Mouse (Mus musculus): Measurements from ENCODE around the gene Tor4a. TPM values are rescaled to one million over a fixed set of nuclear protein-coding genes. Genes with fewer than 3 reads are reported as not detected.
A peak's percentile ranks its signal among the peaks of the same experiment; 100 is the strongest.

Tor4a gene
- polyA plus RNA-seq, 1 experiment, result 21.8 TPM

DNA sequence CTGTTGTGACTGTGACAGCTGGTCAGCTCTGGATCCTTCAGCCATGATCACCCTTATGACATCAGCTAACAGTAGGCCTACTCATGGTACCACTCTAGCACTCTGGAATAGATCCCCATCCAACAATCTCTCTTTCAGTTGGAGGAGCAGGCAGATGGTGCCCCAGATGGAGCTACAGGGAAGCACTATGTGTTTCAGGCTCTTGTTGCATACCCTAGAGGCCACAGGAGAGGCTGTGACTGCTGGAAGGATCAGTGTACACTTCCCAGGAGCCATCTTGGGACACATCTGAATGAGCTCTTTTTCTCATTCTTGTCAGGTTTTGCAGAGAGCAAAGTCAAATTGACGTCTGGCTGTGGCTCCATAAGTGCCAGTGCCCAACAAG, 24.9 kb downstream of the Tor4a start:
- DNase-seq, result no peak
- Histone ChIP-seq H3K4me1 (ENCODE audit: control insufficient read depth, insufficient read depth, low read length) (peaks cover 27% of the 10 kb centered on the region), H3K27me3 (replicated peaks; ENCODE audit: control insufficient read depth, insufficient read depth, low read length) (no peaks in the 10 kb centered on the region), H3K36me3 (ENCODE audit: control insufficient read depth, insufficient read depth, low read length) (no peaks in the 10 kb centered on the region), H3K4me3 (ENCODE audit: insufficient read depth, low read depth, low read length) (no peak overlapping the region), H3K27ac (ENCODE audit: insufficient read depth, low read depth, low read length) (no peak overlapping the region)
- TF ChIP-seq POLR2A (IDR thresholded peaks at IDR 0.05; ENCODE audit: low read depth, low read length) (no peak), CTCF (conservative IDR thresholded peaks at IDR 0.05; ENCODE audit: insufficient read depth, insufficient read length, low read depth, low read length) (no peak)
- WGBS, result 59% methylated on average over 1 of the region's 1 CpGs

DNA sequence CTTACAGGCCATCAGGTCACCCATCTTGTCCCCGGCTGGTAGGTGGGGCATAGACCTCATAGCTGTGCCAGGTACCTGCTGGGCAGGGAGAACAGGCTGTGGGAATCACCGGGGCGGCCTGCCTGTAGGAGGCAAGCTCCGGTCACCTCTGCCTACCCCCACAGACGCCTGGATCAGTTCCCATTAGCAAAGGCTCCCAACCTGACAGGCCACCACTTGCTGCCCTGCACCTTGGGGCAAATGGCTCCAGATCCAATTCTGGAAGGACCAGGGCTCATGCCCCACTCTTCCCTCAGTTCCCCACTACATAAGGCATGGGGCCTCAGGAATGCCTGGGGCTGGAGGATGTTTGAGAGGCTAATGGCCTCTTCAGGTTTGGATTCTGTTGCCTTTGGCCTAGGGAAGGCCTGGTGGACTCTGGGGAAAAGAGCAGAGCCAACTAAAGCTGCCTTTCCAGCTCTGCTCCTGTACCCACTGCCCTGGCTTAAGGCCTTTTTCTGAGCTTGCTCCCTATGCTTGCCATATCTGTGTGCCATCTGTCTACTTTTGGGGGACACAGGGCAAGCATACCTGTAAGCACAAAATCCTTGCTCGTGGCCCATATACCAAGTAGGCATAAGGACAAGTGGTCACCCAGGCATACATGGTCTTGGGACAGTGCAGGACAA, 25.5 kb downstream of the Tor4a start:
- no peak for TF ChIP-seq POLR2A (IDR thresholded peaks at IDR 0.05; ENCODE audit: low read depth, low read length)
- no peak for TF ChIP-seq CTCF (conservative IDR thresholded peaks at IDR 0.05; ENCODE audit: insufficient read depth, insufficient read length, low read depth, low read length)
- H3K4me1 ChIP-seq (ENCODE audit: control insufficient read depth, insufficient read depth, low read length), result peaks cover 25% of the 10 kb centered on the region
- WGBS, result 79% methylated on average over 6 of the region's 6 CpGs
- H3K4me3 ChIP-seq (ENCODE audit: insufficient read depth, low read depth, low read length), result no peak overlapping the region
- no peak overlapping the region for H3K27ac ChIP-seq (ENCODE audit: insufficient read depth, low read depth, low read length)
- H3K36me3 ChIP-seq (ENCODE audit: control insufficient read depth, insufficient read depth, low read length), result no peaks in the 10 kb centered on the region
- DNase-seq, result no peak
- no peaks in the 10 kb centered on the region for H3K27me3 ChIP-seq (replicated peaks; ENCODE audit: control insufficient read depth, insufficient read depth, low read length)

- no peak overlapping the region for H3K4me3 ChIP-seq (ENCODE audit: insufficient read depth, low read depth, low read length)
- H3K4me1 ChIP-seq (ENCODE audit: control insufficient read depth, insufficient read depth, low read length), result peaks cover 18% of the 10 kb centered on the region
- no peak for TF ChIP-seq CTCF (conservative IDR thresholded peaks at IDR 0.05; ENCODE audit: insufficient read depth, insufficient read length, low read depth, low read length)
- TF ChIP-seq POLR2A (IDR thresholded peaks at IDR 0.05; ENCODE audit: low read depth, low read length), result no peak
- no peak overlapping the region for H3K27ac ChIP-seq (ENCODE audit: insufficient read depth, low read depth, low read length)
- H3K36me3 ChIP-seq (ENCODE audit: control insufficient read depth, insufficient read depth, low read length), result no peaks in the 10 kb centered on the region
- no peak for DNase-seq
- no peaks in the 10 kb centered on the region for H3K27me3 ChIP-seq (replicated peaks; ENCODE audit: control insufficient read depth, insufficient read depth, low read length)
- 59% methylated on average over 10 of the region's 10 CpGs for WGBS
Observed at GRCm38 (mm10) chr2:25170326-25171100, 26.2 kb downstream of the Tor4a start.

- Histone ChIP-seq H3K36me3 (ENCODE audit: control insufficient read depth, insufficient read depth, low read length) (no peaks in the 10 kb centered on the region), H3K4me3 (ENCODE audit: insufficient read depth, low read depth, low read length) (no peak overlapping the region), H3K4me1 (ENCODE audit: control insufficient read depth, insufficient read depth, low read length) (peaks cover 14% of the 10 kb centered on the region), H3K27ac (ENCODE audit: insufficient read depth, low read depth, low read length) (no peak overlapping the region), H3K27me3 (replicated peaks; ENCODE audit: control insufficient read depth, insufficient read depth, low read length) (no peaks in the 10 kb centered on the region)
- WGBS, result 55% methylated on average over 5 of the region's 5 CpGs
- no peak for DNase-seq
- no peak for TF ChIP-seq CTCF (conservative IDR thresholded peaks at IDR 0.05; ENCODE audit: insufficient read depth, insufficient read length, low read depth, low read length)
- no peak for TF ChIP-seq POLR2A (IDR thresholded peaks at IDR 0.05; ENCODE audit: low read depth, low read length)
Observed at GRCm38 (mm10) chr2:25169778-25170177, 26.9 kb downstream of the Tor4a start.

- Histone ChIP-seq H3K27ac (ENCODE audit: insufficient read depth, low read depth, low read length) (no peak overlapping the region), H3K27me3 (replicated peaks; ENCODE audit: control insufficient read depth, insufficient read depth, low read length) (no peaks in the 10 kb centered on the region), H3K4me3 (ENCODE audit: insufficient read depth, low read depth, low read length) (no peak overlapping the region), H3K36me3 (ENCODE audit: control insufficient read depth, insufficient read depth, low read length) (no peaks in the 10 kb centered on the region), H3K4me1 (ENCODE audit: control insufficient read depth, insufficient read depth, low read length) (peaks cover 8% of the 10 kb centered on the region; the same call in 1 of the 2 replicates)
- no peak for TF ChIP-seq POLR2A (IDR thresholded peaks at IDR 0.05; ENCODE audit: low read depth, low read length)
- TF ChIP-seq CTCF (conservative IDR thresholded peaks at IDR 0.05; ENCODE audit: insufficient read depth, insufficient read length, low read depth, low read length), result no peak
- no peak for DNase-seq
- WGBS, result 31% methylated on average over 2 of the region's 2 CpGs
Observed at GRCm38 (mm10) chr2:25168665-25168978, 28.1 kb downstream of the Tor4a start.

- Histone ChIP-seq H3K27ac (ENCODE audit: insufficient read depth, low read depth, low read length) (no peak overlapping the region), H3K27me3 (replicated peaks; ENCODE audit: control insufficient read depth, insufficient read depth, low read length) (no peaks in the 10 kb centered on the region), H3K36me3 (ENCODE audit: control insufficient read depth, insufficient read depth, low read length) (no peaks in the 10 kb centered on the region), H3K4me1 (ENCODE audit: control insufficient read depth, insufficient read depth, low read length) (peaks cover 10% of the 10 kb centered on the region; the same call in 1 of the 2 replicates), H3K4me3 (ENCODE audit: insufficient read depth, low read depth, low read length) (peak overlapping the region; percentile 34)
- peak; percentile 73 for DNase-seq
- WGBS, result 6% methylated on average over 32 of the region's 41 CpGs
- no peak for TF ChIP-seq POLR2A (IDR thresholded peaks at IDR 0.05; ENCODE audit: low read depth, low read length)
- no peak for TF ChIP-seq CTCF (conservative IDR thresholded peaks at IDR 0.05; ENCODE audit: insufficient read depth, insufficient read length, low read depth, low read length)
Observed at GRCm38 (mm10) chr2:25167919-25168664, 28.6 kb downstream of the Tor4a start.

- TF ChIP-seq POLR2A (IDR thresholded peaks at IDR 0.05; ENCODE audit: low read depth, low read length) (no peak), CTCF (conservative IDR thresholded peaks at IDR 0.05; ENCODE audit: insufficient read depth, insufficient read length, low read depth, low read length) (no peak)
- Histone ChIP-seq H3K27ac (ENCODE audit: insufficient read depth, low read depth, low read length) (no peak overlapping the region), H3K4me1 (ENCODE audit: control insufficient read depth, insufficient read depth, low read length) (peaks cover 14% of the 10 kb centered on the region; the same call in 1 of the 2 replicates)
Observed at GRCm38 (mm10) chr2:25167481-25167880, 29.2 kb downstream of the Tor4a start.

More at GRCm38 (mm10) chr2:25167481-25167880, 29.2 kb downstream of the Tor4a start:
- DNase-seq, result no peak
- peak overlapping the region; percentile 34 for H3K4me3 ChIP-seq (ENCODE audit: insufficient read depth, low read depth, low read length)
- H3K36me3 ChIP-seq (ENCODE audit: control insufficient read depth, insufficient read depth, low read length), result no peaks in the 10 kb centered on the region
- no peaks in the 10 kb centered on the region for H3K27me3 ChIP-seq (replicated peaks; ENCODE audit: control insufficient read depth, insufficient read depth, low read length)
- 39% methylated on average over 4 of the region's 4 CpGs for WGBS

Measured in kidney, adult 2 months (tissue).